In genomic region chr19:47232077-47232865, GRCm38 (mm10) we compare ENCODE assay signal across 18 mouse cellular contexts. TPM values are rescaled to one million over a fixed set of nuclear protein-coding genes. Genes with fewer than 3 reads are reported as not detected.
"Had no signal": no experiment of that assay in that cellular context is flagged by ENCODE, and none has a peak within 500 bp of the region (broad histone marks: within the 10 kb centered on the region; RNA-seq: fewer than 3 reads in every experiment).

No protein-coding gene starts in this region.

- H3K27ac ChIP-seq: limb, embryonic 12.5 days; limb, embryonic 15.5 days; liver, embryonic 14.5 days; macrophage; midbrain, embryonic 12.5 days; midbrain, embryonic 15.5 days; neural tube, embryonic 13.5 days; stomach, embryonic 15.5 days had no signal

- DNase-seq: kidney, postnatal 14 days; kidney, postnatal 4 days; left cerebral cortex, postnatal 4 days; liver, postnatal 0 days; lung, embryonic 14.5 days; retina, postnatal 1 day; right cerebral cortex, postnatal 25 days; spleen, adult 18-20 months; thymus, postnatal 36 days had no signal

- H3K27me3 ChIP-seq: limb, embryonic 12.5 days; limb, embryonic 15.5 days; midbrain, embryonic 12.5 days; midbrain, embryonic 15.5 days; neural tube, embryonic 13.5 days; stomach, embryonic 15.5 days had no signal

- H3K36me3 ChIP-seq: limb, embryonic 12.5 days; limb, embryonic 15.5 days; midbrain, embryonic 12.5 days; midbrain, embryonic 15.5 days; neural tube, embryonic 13.5 days; stomach, embryonic 15.5 days had no signal

- H3K4me3 ChIP-seq: limb, embryonic 12.5 days; limb, embryonic 15.5 days; midbrain, embryonic 12.5 days; midbrain, embryonic 15.5 days; neural tube, embryonic 13.5 days; stomach, embryonic 15.5 days had no signal

- H3K9me3 ChIP-seq: limb, embryonic 12.5 days; limb, embryonic 15.5 days; midbrain, embryonic 12.5 days; midbrain, embryonic 15.5 days; neural tube, embryonic 13.5 days; stomach, embryonic 15.5 days had no signal

RNA-seq across cellular contexts. Expression of gene Neurl1a, which starts 53.7 kb away (rescaled TPM):
- total RNA-seq: megakaryocyte, adult 5-6 weeks had no signal
